14 mouse cellular contexts compared by ENCODE assay signal in genomic region chr1:118765525-118765924, GRCm38 (mm10).
A peak's percentile ranks its signal among the peaks of the same experiment; 100 is the strongest.
DNase-seq lines count a peak whose midpoint lies in the region; TF ChIP-seq lines count a peak whose summit lies in the region.
"Had no signal": no experiment of that assay in that cellular context is flagged by ENCODE, and none has a peak within 500 bp of the region (broad histone marks: within the 10 kb centered on the region; RNA-seq: fewer than 3 reads in every experiment).

No protein-coding gene starts in this region.

- TF ChIP-seq CTCF in gastrocnemius, adult 2 months (IDR thresholded peaks at IDR 0.05) = no peak
- no peak for TF ChIP-seq CTCF in brain, embryonic 14.5 days (IDR thresholded peaks at IDR 0.05; ENCODE audit: borderline replicate concordance, extremely low read depth, insufficient read depth, insufficient read length)

- peak; percentile 23 for DNase-seq in adrenal gland, postnatal 10 days
- DNase-seq in adrenal gland, adult (ENCODE audit: inconsistent age in 2 of 2, low spot score in 1 of 2) = no peak
- peak; percentile 30 for DNase-seq in gastrocnemius, adult 2 months
- DNase-seq in gastrocnemius, adult 8-10 months (ENCODE audit: low spot score in 2 of 2) = no peak
- DNase-seq in kidney, adult 11 months = peak; percentile 29
- no peak for DNase-seq in kidney, adult 9 months
- peak; percentile 62 for DNase-seq in brain, embryonic 14.5 days (ENCODE audit: low read depth)
- DNase-seq in ovary, postnatal 10 days (ENCODE audit: low spot score) = no peak
- DNase-seq: liver; liver, postnatal 0 days had no signal

- no peak for TF ChIP-seq POLR2A in brain, embryonic 14.5 days (IDR thresholded peaks at IDR 0.05; ENCODE audit: borderline replicate concordance, extremely low read depth, insufficient read depth, insufficient read length, poor library complexity, severe bottlenecking)

- H3K4me3 ChIP-seq in gastrocnemius, adult 2 months = no peak overlapping the region
- H3K4me3 ChIP-seq: forebrain, embryonic 13.5 days; myocyte; neural tube, embryonic 15.5 days had no signal

- intact Hi-C loops in gastrocnemius, adult 2 months (cut with DNase I) = no loop called here

- H3K27ac ChIP-seq in gastrocnemius, adult 2 months = no peak overlapping the region
- H3K27ac ChIP-seq: forebrain, embryonic 13.5 days; neural tube, embryonic 15.5 days; stomach, postnatal 0 days had no signal

Comparison
In these comparisons a context has a peak if more than half of its experiments do, and no peak if none do; other contexts are left out.
1. DNase-seq: peak in adrenal gland, postnatal 10 days (single experiment), gastrocnemius, adult 2 months (single experiment), kidney, adult 11 months (single experiment) and brain, embryonic 14.5 days (single experiment); none in adrenal gland, adult (0 of 2), gastrocnemius, adult 8-10 months (0 of 2), kidney, adult 9 months (single experiment) and ovary, postnatal 10 days (single experiment).